Mouse (Mus musculus): ENCODE results near the gene Golga2. TPM values are rescaled to one million over a fixed set of nuclear protein-coding genes. Genes with fewer than 3 reads are reported as not detected.

The Golga2 gene
- polyA plus RNA-seq, 1 experiment from 2014 or later = 21.5 TPM

- H3K36me3 ChIP-seq (ENCODE audit: control insufficient read depth, insufficient read depth, low read length) = peaks cover 3% of the 10 kb centered on the region; the same call in 1 of the 2 replicates
- H3K9me3 ChIP-seq (ENCODE audit: control insufficient read depth, low read length) = no peaks in the 10 kb centered on the region
- peak; percentile 79 for ATAC-seq
- no peak overlapping the region for H3K27ac ChIP-seq (ENCODE audit: low read length)
- H3K9ac ChIP-seq (ENCODE audit: low read depth, low read length) = peak overlapping the region; percentile 76
- H3K4me1 ChIP-seq (ENCODE audit: control insufficient read depth, insufficient read depth, low read length) = peaks cover 30% of the 10 kb centered on the region
- peak overlapping the region; percentile 69 for H3K4me3 ChIP-seq (ENCODE audit: low read length)
- WGBS = 4% methylated on average over 48 of the region's 56 CpGs
- H3K27me3 ChIP-seq (replicated peaks; ENCODE audit: control insufficient read depth, insufficient read depth, low read length) = no peaks in the 10 kb centered on the region
- peak overlapping the region; percentile 100 for H3K4me2 ChIP-seq (ENCODE audit: low read depth, low read length)
These were observed 25.3 kb downstream of the Golga2 start for GRCm38 (mm10) chr2:32312318-32312964.

GRCm38 (mm10) chr2:32314831-32315230 lies 27.6 kb downstream of the Golga2 start:
- Histone ChIP-seq H3K4me2 (ENCODE audit: low read depth, low read length) (no peak overlapping the region), H3K4me3 (ENCODE audit: low read length) (no peak overlapping the region), H3K36me3 (ENCODE audit: control insufficient read depth, insufficient read depth, low read length) (no peaks in the 10 kb centered on the region), H3K9me3 (ENCODE audit: control insufficient read depth, low read length) (no peaks in the 10 kb centered on the region), H3K4me1 (ENCODE audit: control insufficient read depth, insufficient read depth, low read length) (peaks cover 42% of the 10 kb centered on the region), H3K9ac (ENCODE audit: low read depth, low read length) (no peak overlapping the region), H3K27ac (ENCODE audit: low read length) (peak overlapping the region; percentile 24; the same call in 1 of the 2 replicates), H3K27me3 (replicated peaks; ENCODE audit: control insufficient read depth, insufficient read depth, low read length) (no peaks in the 10 kb centered on the region)
- ATAC-seq = no peak
- WGBS = 93% methylated on average over 14 of the region's 14 CpGs

GRCm38 (mm10) chr2:32315751-32316150 lies 28.6 kb downstream of the Golga2 start:
- 27% methylated on average over 8 of the region's 8 CpGs for WGBS
- H3K9ac ChIP-seq (ENCODE audit: low read depth, low read length) = peak overlapping the region; percentile 39; the same call in 1 of the 2 replicates
- no peak for ATAC-seq
- H3K9me3 ChIP-seq (ENCODE audit: control insufficient read depth, low read length) = no peaks in the 10 kb centered on the region
- H3K4me3 ChIP-seq (ENCODE audit: low read length) = no peak overlapping the region
- peak overlapping the region; percentile 92 for H3K27ac ChIP-seq (ENCODE audit: low read length)
- no peaks in the 10 kb centered on the region for H3K27me3 ChIP-seq (replicated peaks; ENCODE audit: control insufficient read depth, insufficient read depth, low read length)
- peaks cover 46% of the 10 kb centered on the region for H3K4me1 ChIP-seq (ENCODE audit: control insufficient read depth, insufficient read depth, low read length)
- H3K4me2 ChIP-seq (ENCODE audit: low read depth, low read length) = no peak overlapping the region
- H3K36me3 ChIP-seq (ENCODE audit: control insufficient read depth, insufficient read depth, low read length) = no peaks in the 10 kb centered on the region

- H3K27ac ChIP-seq (ENCODE audit: low read length) = peak overlapping the region; percentile 92
- H3K9ac ChIP-seq (ENCODE audit: low read depth, low read length) = peak overlapping the region; percentile 52; the same call in 1 of the 2 replicates
- ATAC-seq = no peak; the same call in 1 of the 2 replicates
- 52% methylated on average over 20 of the region's 20 CpGs for WGBS
- H3K9me3 ChIP-seq (ENCODE audit: control insufficient read depth, low read length) = no peaks in the 10 kb centered on the region
- no peak overlapping the region for H3K4me3 ChIP-seq (ENCODE audit: low read length)
- no peaks in the 10 kb centered on the region for H3K27me3 ChIP-seq (replicated peaks; ENCODE audit: control insufficient read depth, insufficient read depth, low read length)
- 0 out of 2 replicates have a peak overlapping the region, but pooled peaks have one; percentile 50 for H3K4me2 ChIP-seq (ENCODE audit: low read depth, low read length)
- no peaks in the 10 kb centered on the region for H3K36me3 ChIP-seq (ENCODE audit: control insufficient read depth, insufficient read depth, low read length)
- H3K4me1 ChIP-seq (ENCODE audit: control insufficient read depth, insufficient read depth, low read length) = peaks cover 34% of the 10 kb centered on the region
These were observed 29.9 kb downstream of the Golga2 start for GRCm38 (mm10) chr2:32316887-32317656.

DNA sequence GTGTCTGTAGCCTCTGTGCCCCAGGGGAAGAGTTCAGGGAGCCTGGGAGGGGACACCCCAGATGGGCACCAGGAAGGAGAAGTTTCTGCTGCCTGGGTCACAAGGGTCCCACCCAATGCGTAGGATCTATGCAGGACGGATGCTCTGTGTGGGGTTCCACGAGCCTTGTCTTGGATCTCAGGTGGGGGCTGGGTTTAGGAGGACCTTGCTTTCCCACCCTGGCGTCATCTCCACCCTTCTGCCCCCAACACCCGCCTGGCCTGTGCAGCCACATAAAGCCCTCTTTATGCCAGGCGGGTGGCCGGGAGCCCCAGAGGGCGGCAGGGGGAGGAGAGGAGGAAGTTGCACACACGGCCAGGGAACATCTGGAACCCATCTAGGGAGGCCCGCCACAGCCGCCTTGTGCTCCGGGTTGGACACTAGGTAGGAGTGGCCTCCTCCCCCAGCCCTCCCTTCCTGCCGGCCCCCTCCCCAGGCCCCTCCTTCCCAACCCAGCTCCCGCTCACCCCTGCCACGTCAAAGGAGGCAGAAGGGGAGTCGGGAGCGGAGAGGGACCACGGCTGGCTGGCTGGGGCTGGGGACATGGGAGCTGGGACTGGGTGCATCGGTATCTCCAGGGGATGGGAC lies 30.7 kb downstream of the Golga2 start:
- Histone ChIP-seq H3K9ac (ENCODE audit: low read depth, low read length) (peak overlapping the region; percentile 76), H3K27ac (ENCODE audit: low read length) (peak overlapping the region; percentile 92), H3K4me3 (ENCODE audit: low read length) (peak overlapping the region; percentile 46), H3K4me1 (ENCODE audit: control insufficient read depth, insufficient read depth, low read length) (peaks cover 32% of the 10 kb centered on the region), H3K4me2 (ENCODE audit: low read depth, low read length) (peak overlapping the region; percentile 50), H3K36me3 (ENCODE audit: control insufficient read depth, insufficient read depth, low read length) (no peaks in the 10 kb centered on the region; the same call in 1 of the 2 replicates), H3K9me3 (ENCODE audit: control insufficient read depth, low read length) (no peaks in the 10 kb centered on the region), H3K27me3 (replicated peaks; ENCODE audit: control insufficient read depth, insufficient read depth, low read length) (no peaks in the 10 kb centered on the region)
- peak; percentile 61 for ATAC-seq
- WGBS = 10% methylated on average over 18 of the region's 19 CpGs

- H3K4me1 ChIP-seq (ENCODE audit: control insufficient read depth, insufficient read depth, low read length) = peaks cover 32% of the 10 kb centered on the region
- H3K9me3 ChIP-seq (ENCODE audit: control insufficient read depth, low read length) = no peaks in the 10 kb centered on the region
- peak overlapping the region; percentile 50 for H3K4me2 ChIP-seq (ENCODE audit: low read depth, low read length)
- H3K27ac ChIP-seq (ENCODE audit: low read length) = peak overlapping the region; percentile 90
- peak overlapping the region; percentile 46 for H3K4me3 ChIP-seq (ENCODE audit: low read length)
- H3K36me3 ChIP-seq (ENCODE audit: control insufficient read depth, insufficient read depth, low read length) = no peaks in the 10 kb centered on the region; the same call in 1 of the 2 replicates
- peak overlapping the region; percentile 76 for H3K9ac ChIP-seq (ENCODE audit: low read depth, low read length)
- ATAC-seq = no peak
- H3K27me3 ChIP-seq (replicated peaks; ENCODE audit: control insufficient read depth, insufficient read depth, low read length) = no peaks in the 10 kb centered on the region
- WGBS = 63% methylated on average over 14 of the region's 14 CpGs
These were observed 31.8 kb downstream of the Golga2 start for GRCm38 (mm10) chr2:32318709-32319585.

DNA sequence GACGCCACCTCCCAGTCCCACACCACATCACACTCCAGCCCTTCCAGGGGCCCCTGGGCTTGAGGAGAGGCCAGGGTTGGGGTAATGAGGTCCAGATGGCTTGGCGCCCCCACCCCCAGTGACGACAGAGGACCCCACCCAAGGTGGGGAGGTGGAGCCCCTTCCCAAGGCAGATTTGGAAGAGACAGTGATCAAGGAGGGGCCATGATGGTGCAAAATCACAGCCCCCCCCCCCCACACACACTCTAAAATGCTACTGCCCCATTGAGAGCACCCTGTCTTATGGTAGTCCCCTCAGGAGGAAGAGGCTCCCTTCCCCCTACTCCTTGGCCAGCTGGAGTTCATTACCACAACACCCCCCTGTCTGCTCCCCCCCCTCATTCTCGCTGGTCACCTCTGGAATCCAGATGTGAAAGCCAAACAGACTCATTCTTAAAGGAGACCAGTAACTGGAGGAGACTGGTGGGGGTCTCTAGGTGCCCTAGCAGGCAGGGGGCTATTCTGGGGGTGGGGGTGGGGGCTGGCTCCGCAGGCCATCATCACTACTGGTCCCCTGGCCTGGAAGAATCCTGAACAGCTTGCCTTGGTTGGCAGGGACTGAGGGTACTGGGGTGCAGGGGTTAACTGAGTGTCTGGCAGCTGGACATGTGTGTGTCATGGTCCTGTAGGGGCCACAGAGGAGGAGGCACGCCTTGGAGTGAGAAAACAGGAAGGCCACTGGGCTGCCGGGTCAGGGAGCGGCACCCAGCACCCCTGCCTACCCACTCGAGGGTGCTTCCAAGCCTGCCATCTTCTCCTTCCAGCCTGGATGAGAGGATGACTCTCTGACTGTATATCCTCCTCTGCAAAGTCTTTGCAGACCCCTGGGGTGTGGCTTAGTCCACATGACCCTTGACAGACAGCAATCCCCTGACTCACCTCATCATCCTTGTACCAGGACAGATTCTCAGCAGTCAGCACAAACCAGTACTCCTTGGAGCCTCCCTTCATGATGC lies 32.7 kb downstream of the Golga2 start:
- Histone ChIP-seq H3K36me3 (ENCODE audit: control insufficient read depth, insufficient read depth, low read length) (peaks cover 2% of the 10 kb centered on the region; the same call in 1 of the 2 replicates), H3K4me1 (ENCODE audit: control insufficient read depth, insufficient read depth, low read length) (peaks cover 32% of the 10 kb centered on the region), H3K9ac (ENCODE audit: low read depth, low read length) (peak overlapping the region; percentile 34; the same call in 1 of the 2 replicates), H3K4me3 (ENCODE audit: low read length) (no peak overlapping the region), H3K27ac (ENCODE audit: low read length) (peak overlapping the region; percentile 90), H3K4me2 (ENCODE audit: low read depth, low read length) (peak overlapping the region; percentile 50), H3K9me3 (ENCODE audit: control insufficient read depth, low read length) (no peaks in the 10 kb centered on the region), H3K27me3 (replicated peaks; ENCODE audit: control insufficient read depth, insufficient read depth, low read length) (no peaks in the 10 kb centered on the region)
- 32% methylated on average over 9 of the region's 9 CpGs for WGBS
- peak; percentile 13; the same call in 1 of the 2 replicates for ATAC-seq

DNA sequence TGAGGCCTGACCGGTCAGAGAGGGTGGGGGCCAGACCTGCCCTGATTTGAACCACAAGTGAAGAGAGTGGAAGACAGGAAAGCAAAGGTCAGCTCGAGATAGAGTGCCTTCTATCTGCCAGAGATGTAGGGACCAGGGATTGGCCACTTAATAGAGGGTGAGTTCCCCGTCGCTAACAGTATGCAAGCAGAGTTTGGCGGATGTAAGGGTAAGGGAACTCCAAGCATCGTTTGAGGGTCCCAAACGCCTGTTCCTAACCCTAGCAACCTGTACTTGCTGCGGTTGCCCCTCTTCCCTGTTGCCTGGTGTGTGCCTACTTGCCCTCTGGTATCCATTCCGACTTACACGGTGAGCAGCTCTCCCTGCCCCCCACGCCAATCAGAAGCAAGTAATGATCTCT lies 33.5 kb downstream of the Golga2 start:
- Histone ChIP-seq H3K4me3 (ENCODE audit: low read length) (no peak overlapping the region), H3K36me3 (ENCODE audit: control insufficient read depth, insufficient read depth, low read length) (peaks cover 2% of the 10 kb centered on the region; the same call in 1 of the 2 replicates), H3K9ac (ENCODE audit: low read depth, low read length) (no peak overlapping the region), H3K9me3 (ENCODE audit: control insufficient read depth, low read length) (no peaks in the 10 kb centered on the region), H3K4me2 (ENCODE audit: low read depth, low read length) (no peak overlapping the region), H3K27ac (ENCODE audit: low read length) (no peak overlapping the region), H3K4me1 (ENCODE audit: control insufficient read depth, insufficient read depth, low read length) (peaks cover 34% of the 10 kb centered on the region), H3K27me3 (replicated peaks; ENCODE audit: control insufficient read depth, insufficient read depth, low read length) (no peaks in the 10 kb centered on the region)
- 67% methylated on average over 11 of the region's 11 CpGs for WGBS
- no peak for ATAC-seq

Data from intestine, embryonic 16.5 days (tissue).